Mouse (Mus musculus): ENCODE results near the gene Cux2. TPM values are rescaled to one million over a fixed set of nuclear protein-coding genes. Genes with fewer than 3 reads are reported as not detected.
A peak's percentile ranks its signal among the peaks of the same experiment; 100 is the strongest.

Cux2 gene
- polyA plus RNA-seq, 2 experiments, result 3.0 to 6.1 TPM

- H3K4me3 ChIP-seq (replicated peaks; ENCODE audit: low read length), result peak overlapping the region; percentile 82
- no peaks in the 10 kb centered on the region for H3K9me3 ChIP-seq (ENCODE audit: control insufficient read depth, low read length)
- WGBS, result 0% methylated on average over 21 of the region's 51 CpGs
- H3K4me1 ChIP-seq (ENCODE audit: control insufficient read depth, insufficient read depth, low read length), result peaks cover 46% of the 10 kb centered on the region
- H3K4me2 ChIP-seq (replicated peaks; ENCODE audit: low read depth, low read length, severe bottlenecking), result peak overlapping the region; percentile 94
- H3K9ac ChIP-seq (ENCODE audit: low read depth, low read length, severe bottlenecking), result peak overlapping the region; percentile 69
- peak overlapping the region; percentile 38; the same call in 1 of the 2 replicates for H3K27ac ChIP-seq (replicated peaks; ENCODE audit: low read depth, low read length)
- no peak for DNase-seq (ENCODE audit: low spot score)
- TF ChIP-seq POLR2A (IDR thresholded peaks at IDR 0.05; ENCODE audit: borderline replicate concordance, extremely low read depth, insufficient read depth, insufficient read length), result no peak
- H3K36me3 ChIP-seq (ENCODE audit: control insufficient read depth, insufficient read depth, low read length), result no peaks in the 10 kb centered on the region
- H3K27me3 ChIP-seq (ENCODE audit: control insufficient read depth, insufficient read depth, low read length), result peaks cover 7% of the 10 kb centered on the region; the same call in 1 of the 2 replicates
- ATAC-seq (ENCODE audit: low FRiP score, low read depth), result peak; percentile 34; the same call in 1 of the 2 replicates
Observed at GRCm38 (mm10) chr5:121835949-121836691, 213.8 kb downstream of the Cux2 start.

- WGBS, result 18% methylated on average over 12 of the region's 12 CpGs
- Histone ChIP-seq H3K27me3 (ENCODE audit: control insufficient read depth, insufficient read depth, low read length) (peaks cover 5% of the 10 kb centered on the region; the same call in 1 of the 2 replicates), H3K4me3 (replicated peaks; ENCODE audit: low read length) (peak overlapping the region; percentile 82), H3K4me1 (ENCODE audit: control insufficient read depth, insufficient read depth, low read length) (peaks cover 46% of the 10 kb centered on the region), H3K4me2 (replicated peaks; ENCODE audit: low read depth, low read length, severe bottlenecking) (peak overlapping the region; percentile 94), H3K27ac (replicated peaks; ENCODE audit: low read depth, low read length) (0 out of 2 replicates have a peak overlapping the region, but pooled peaks have one; percentile 19), H3K36me3 (ENCODE audit: control insufficient read depth, insufficient read depth, low read length) (no peaks in the 10 kb centered on the region), H3K9ac (ENCODE audit: low read depth, low read length, severe bottlenecking) (peak overlapping the region; percentile 69), H3K9me3 (ENCODE audit: control insufficient read depth, low read length) (no peaks in the 10 kb centered on the region)
- DNase-seq (ENCODE audit: low spot score) (no peak), ATAC-seq (ENCODE audit: low FRiP score, low read depth) (no peak)
- no peak for TF ChIP-seq POLR2A (IDR thresholded peaks at IDR 0.05; ENCODE audit: borderline replicate concordance, extremely low read depth, insufficient read depth, insufficient read length)
Observed at GRCm38 (mm10) chr5:121834991-121835747, 214.7 kb downstream of the Cux2 start.

GRCm38 (mm10) chr5:121834241-121834606 lies 215.7 kb downstream of the Cux2 start:
- Histone ChIP-seq H3K36me3 (ENCODE audit: control insufficient read depth, insufficient read depth, low read length) (no peaks in the 10 kb centered on the region), H3K4me2 (replicated peaks; ENCODE audit: low read depth, low read length, severe bottlenecking) (peak overlapping the region; percentile 11; the same call in 1 of the 2 replicates), H3K4me3 (replicated peaks; ENCODE audit: low read length) (no peak overlapping the region), H3K27ac (replicated peaks; ENCODE audit: low read depth, low read length) (no peak overlapping the region), H3K4me1 (ENCODE audit: control insufficient read depth, insufficient read depth, low read length) (peaks cover 46% of the 10 kb centered on the region), H3K9ac (ENCODE audit: low read depth, low read length, severe bottlenecking) (no peak overlapping the region), H3K9me3 (ENCODE audit: control insufficient read depth, low read length) (no peaks in the 10 kb centered on the region), H3K27me3 (ENCODE audit: control insufficient read depth, insufficient read depth, low read length) (peaks cover 5% of the 10 kb centered on the region; the same call in 1 of the 2 replicates)
- DNase-seq (ENCODE audit: low spot score) (no peak), ATAC-seq (ENCODE audit: low FRiP score, low read depth) (no peak)
- WGBS, result 72% methylated on average over 7 of the region's 7 CpGs
- TF ChIP-seq POLR2A (IDR thresholded peaks at IDR 0.05; ENCODE audit: borderline replicate concordance, extremely low read depth, insufficient read depth, insufficient read length), result no peak

GRCm38 (mm10) chr5:121833572-121834240 lies 216.2 kb downstream of the Cux2 start:
- peak overlapping the region; percentile 12; the same call in 1 of the 2 replicates for H3K9ac ChIP-seq (ENCODE audit: low read depth, low read length, severe bottlenecking)
- H3K4me2 ChIP-seq (replicated peaks; ENCODE audit: low read depth, low read length, severe bottlenecking), result peak overlapping the region; percentile 11; the same call in 1 of the 2 replicates
- H3K4me1 ChIP-seq (ENCODE audit: control insufficient read depth, insufficient read depth, low read length), result peaks cover 47% of the 10 kb centered on the region
- H3K4me3 ChIP-seq (replicated peaks; ENCODE audit: low read length), result no peak overlapping the region
- no peaks in the 10 kb centered on the region for H3K9me3 ChIP-seq (ENCODE audit: control insufficient read depth, low read length)
- WGBS, result 38% methylated on average over 10 of the region's 10 CpGs
- H3K27ac ChIP-seq (replicated peaks; ENCODE audit: low read depth, low read length), result no peak overlapping the region
- H3K36me3 ChIP-seq (ENCODE audit: control insufficient read depth, insufficient read depth, low read length), result peaks cover under 1% of the 10 kb centered on the region; the same call in 1 of the 2 replicates
- DNase-seq (ENCODE audit: low spot score) (no peak), ATAC-seq (ENCODE audit: low FRiP score, low read depth) (no peak)
- peaks cover under 1% of the 10 kb centered on the region; the same call in 1 of the 2 replicates for H3K27me3 ChIP-seq (ENCODE audit: control insufficient read depth, insufficient read depth, low read length)
- no peak for TF ChIP-seq POLR2A (IDR thresholded peaks at IDR 0.05; ENCODE audit: borderline replicate concordance, extremely low read depth, insufficient read depth, insufficient read length)

- Histone ChIP-seq H3K4me3 (replicated peaks; ENCODE audit: low read length) (no peak overlapping the region), H3K27ac (replicated peaks; ENCODE audit: low read depth, low read length) (no peak overlapping the region), H3K4me2 (replicated peaks; ENCODE audit: low read depth, low read length, severe bottlenecking) (peak overlapping the region; percentile 11; the same call in 1 of the 2 replicates), H3K27me3 (ENCODE audit: control insufficient read depth, insufficient read depth, low read length) (peaks cover 3% of the 10 kb centered on the region; the same call in 1 of the 2 replicates), H3K9me3 (ENCODE audit: control insufficient read depth, low read length) (no peaks in the 10 kb centered on the region), H3K9ac (ENCODE audit: low read depth, low read length, severe bottlenecking) (no peak overlapping the region), H3K4me1 (ENCODE audit: control insufficient read depth, insufficient read depth, low read length) (peaks cover 45% of the 10 kb centered on the region), H3K36me3 (ENCODE audit: control insufficient read depth, insufficient read depth, low read length) (peaks cover 6% of the 10 kb centered on the region; the same call in 1 of the 2 replicates)
- ATAC-seq (ENCODE audit: low FRiP score, low read depth) (no peak), DNase-seq (ENCODE audit: low spot score) (no peak)
- 95% methylated on average over 2 of the region's 2 CpGs for WGBS
- no peak for TF ChIP-seq POLR2A (IDR thresholded peaks at IDR 0.05; ENCODE audit: borderline replicate concordance, extremely low read depth, insufficient read depth, insufficient read length)
Observed at GRCm38 (mm10) chr5:121833159-121833558, 216.7 kb downstream of the Cux2 start.
